Mouse (Mus musculus) MEL (cell line): ENCODE results near the gene Olfr38. TPM values are rescaled to one million over a fixed set of nuclear protein-coding genes. Genes with fewer than 3 reads are reported as not detected.
A peak's percentile ranks its signal among the peaks of the same experiment; 100 is the strongest.

ENCODE experiments used
- DNase-seq: peaks from one replicate; pipeline ENCODE4 v3.0.0; 2011; ENCODE audit warnings: low read depth, low spot score
- H3K27ac ChIP-seq: 2 replicates; pipeline ENCODE4 v1.5.1; 2012; ENCODE audit warnings: low read depth, mild to moderate bottlenecking, control low read depth, low read length, moderate library complexity; ENCODE audit not compliant: control insufficient read depth
- H3K27me3 ChIP-seq, 2 experiments: fragments of 150-350 bp in 1 of 2; sonication (generic) in 1 of 2; 2 replicates each; pipeline ENCODE4 v1.6.1; 2012; ENCODE audit warnings: low read length in 2 of 2, mild to moderate bottlenecking in 2 of 2, improper control_type of control experiment in 1 of 2, moderate library complexity in 1 of 2; ENCODE audit not compliant: insufficient read depth in 2 of 2, control insufficient read depth in 1 of 2
- H3K36me3 ChIP-seq, 2 experiments: 2 replicates each; pipeline ENCODE4 v1.6.1; 2012 to 2014; ENCODE audit warnings: low read length in 2 of 2, improper control_type of control experiment in 1 of 2, inconsistent platforms in 1 of 2, mild to moderate bottlenecking in 1 of 2; ENCODE audit not compliant: insufficient read depth in 2 of 2, control insufficient read depth in 1 of 2
- H3K4me1 ChIP-seq, 2 experiments: fragments of 150-350 bp in 1 of 2; sonication (generic) in 1 of 2; 2 replicates each; pipeline ENCODE4 v1.6.1; 2012; ENCODE audit warnings: low read length in 2 of 2, improper control_type of control experiment in 1 of 2, mild to moderate bottlenecking in 1 of 2; ENCODE audit not compliant: insufficient read depth in 2 of 2, control insufficient read depth in 1 of 2
- H3K4me3 ChIP-seq, 2 experiments: fragments of 150-350 bp in 1 of 2; sonication (generic) in 1 of 2; 2 replicates each; pipeline ENCODE4 v1.5.1; 2012; ENCODE audit warnings: low read depth in 2 of 2, low read length in 2 of 2, mild to moderate bottlenecking in 2 of 2, moderate library complexity in 2 of 2, control low read depth in 1 of 2, improper control_type of control experiment in 1 of 2; ENCODE audit not compliant: control insufficient read depth in 1 of 2, insufficient read depth in 1 of 2
- H3K79me2 ChIP-seq: 2 replicates; pipeline ENCODE4 v1.6.1; 2012; ENCODE audit warnings: mild to moderate bottlenecking, low read length, moderate library complexity; ENCODE audit not compliant: control insufficient read depth, poor library complexity, insufficient read depth
- H3K9ac ChIP-seq: 2 replicates; pipeline ENCODE4 v1.6.1; 2012; ENCODE audit warnings: low read depth, mild to moderate bottlenecking, control low read depth, low read length, moderate library complexity; ENCODE audit not compliant: control insufficient read depth, poor library complexity, severe bottlenecking
- H3K9me3 ChIP-seq: fragments of 150-350 bp; sonication (generic); replicated peaks from 2 replicates; pipeline ENCODE4 v1.6.1; 2012; ENCODE audit warnings: mild to moderate bottlenecking, low read length, improper control_type of control experiment, moderate library complexity; ENCODE audit not compliant: insufficient read depth
- BHLHE40 ChIP-seq: IDR thresholded peaks from 2 replicates; pipeline ENCODE4 v1.6.1; 2012; ENCODE audit warnings: low read depth, mild to moderate bottlenecking, inconsistent platforms, low read length, improper control_type of control experiment, borderline replicate concordance
- CHD2 ChIP-seq: IDR thresholded peaks from 2 replicates; pipeline ENCODE4 v1.6.1; 2011; ENCODE audit warnings: low read length, improper control_type of control experiment
- E2F4 ChIP-seq: IDR thresholded peaks from 2 replicates; pipeline ENCODE4 v1.6.1; 2011; ENCODE audit warnings: low read depth, low read length, improper control_type of control experiment, borderline replicate concordance
- EP300 ChIP-seq, 2 experiments: IDR thresholded peaks; 2 replicates each; pipeline ENCODE4 v1.6.1; 2011; ENCODE audit warnings: improper control_type of control experiment in 2 of 2, low read length in 2 of 2, low read depth in 1 of 2, mild to moderate bottlenecking in 1 of 2
- ETS1 ChIP-seq: IDR thresholded peaks from 2 replicates; pipeline ENCODE4 v1.6.1; 2012; ENCODE audit warnings: low read depth, mild to moderate bottlenecking, inconsistent platforms, low read length, improper control_type of control experiment, moderate library complexity
- GABPA ChIP-seq: IDR thresholded peaks from 2 replicates; pipeline ENCODE4 v1.6.1; 2012; ENCODE audit warnings: low read depth, mild to moderate bottlenecking, inconsistent platforms, low read length, improper control_type of control experiment, moderate library complexity
- GATA1 ChIP-seq: IDR thresholded peaks from 2 replicates; pipeline ENCODE4 v1.6.1; 2011; ENCODE audit warnings: low read depth, low read length, improper control_type of control experiment
- HCFC1 ChIP-seq: IDR thresholded peaks from 2 replicates; pipeline ENCODE4 v1.6.1; 2012; ENCODE audit warnings: low read depth, mild to moderate bottlenecking, inconsistent platforms, low read length, improper control_type of control experiment, moderate library complexity
- JUND ChIP-seq: IDR thresholded peaks from 2 replicates; pipeline ENCODE4 v1.6.1; 2011; ENCODE audit warnings: low read depth, mild to moderate bottlenecking, improper control_type of control experiment, low read length
- MAFK ChIP-seq: IDR thresholded peaks from 2 replicates; pipeline ENCODE4 v1.6.1; 2011; ENCODE audit warnings: low read depth, mild to moderate bottlenecking, low read length, improper control_type of control experiment, borderline replicate concordance
- MAZ ChIP-seq: IDR thresholded peaks from 2 replicates; pipeline ENCODE4 v1.6.1; 2012; ENCODE audit warnings: low read depth, mild to moderate bottlenecking, inconsistent platforms, low read length, improper control_type of control experiment
- MEF2A ChIP-seq: IDR thresholded peaks from 2 replicates; pipeline ENCODE4 v1.6.1; 2014; ENCODE audit warnings: low read depth, mild to moderate bottlenecking, inconsistent platforms, low read length, improper control_type of control experiment; ENCODE audit not compliant: poor library complexity, insufficient replicate concordance, severe bottlenecking; ENCODE audit errors: extremely low read depth
- MYB ChIP-seq: IDR thresholded peaks from 2 replicates; pipeline ENCODE4 v1.6.1; 2011; ENCODE audit warnings: mild to moderate bottlenecking, low read depth, low read length, improper control_type of control experiment
- MYC ChIP-seq: IDR thresholded peaks from 2 replicates; pipeline ENCODE4 v1.6.1; 2011; ENCODE audit warnings: low read depth, mild to moderate bottlenecking, low read length, improper control_type of control experiment, moderate library complexity
- NELFE ChIP-seq: IDR thresholded peaks from 2 replicates; pipeline ENCODE4 v1.6.1; 2011; ENCODE audit warnings: low read depth, low read length, improper control_type of control experiment
- POLR2A ChIP-seq, 2 experiments: IDR thresholded peaks; 2 replicates each; pipeline ENCODE4 v1.6.1; 2011 to 2012; ENCODE audit warnings: low read length in 2 of 2, mild to moderate bottlenecking in 2 of 2, control low read depth in 1 of 2, improper control_type of control experiment in 1 of 2, low read depth in 1 of 2, moderate library complexity in 1 of 2; ENCODE audit not compliant: control insufficient read depth in 1 of 2, insufficient read depth in 1 of 2, poor library complexity in 1 of 2
- POLR2AphosphoS2 ChIP-seq: IDR thresholded peaks from 2 replicates; pipeline ENCODE4 v1.6.1; 2011; ENCODE audit warnings: low read length, improper control_type of control experiment
- SIN3A ChIP-seq: IDR thresholded peaks from 2 replicates; pipeline ENCODE4 v1.6.1; 2012; ENCODE audit warnings: low read length, improper control_type of control experiment, inconsistent platforms
- TAL1 ChIP-seq: IDR thresholded peaks from 2 replicates; pipeline ENCODE4 v1.6.1; 2012; ENCODE audit warnings: mild to moderate bottlenecking, inconsistent platforms, low read length, moderate library complexity, mixed read lengths
- TBP ChIP-seq: IDR thresholded peaks from 2 replicates; pipeline ENCODE4 v1.8.0; 2011; ENCODE audit warnings: low read depth, low read length, improper control_type of control experiment
- TCF12 ChIP-seq: IDR thresholded peaks from 2 replicates; pipeline ENCODE4 v1.6.1; 2014; ENCODE audit warnings: low read depth, mild to moderate bottlenecking, inconsistent platforms, low read length, improper control_type of control experiment, moderate library complexity
- UBTF ChIP-seq: IDR thresholded peaks from 2 replicates; pipeline ENCODE4 v1.6.1; 2012; ENCODE audit warnings: low read depth, mild to moderate bottlenecking, inconsistent platforms, low read length, improper control_type of control experiment, moderate library complexity, borderline replicate concordance; ENCODE audit not compliant: insufficient read depth
- USF1 ChIP-seq: IDR thresholded peaks from 2 replicates; pipeline ENCODE4 v1.6.1; 2014; ENCODE audit warnings: low read depth, mild to moderate bottlenecking, inconsistent platforms, low read length, improper control_type of control experiment, moderate library complexity
- ZC3H11A ChIP-seq: IDR thresholded peaks from 2 replicates; pipeline ENCODE4 v1.6.1; 2012; ENCODE audit warnings: low read depth, mild to moderate bottlenecking, inconsistent platforms, low read length, improper control_type of control experiment
- ZMIZ1 ChIP-seq: IDR thresholded peaks from 2 replicates; pipeline ENCODE4 v1.6.1; 2012; ENCODE audit warnings: low read depth, mild to moderate bottlenecking, inconsistent platforms, low read length, improper control_type of control experiment, moderate library complexity
- polyA plus RNA-seq, 2 experiments: library from polyadenylated mRNA; stranded (reverse) in 1 of 2; unstranded in 1 of 2; fragments of >175 nt in 1 of 2; fragments of >200 nt in 1 of 2; gene quantifications; 2 replicates each; pipeline versions ENCODE4 v1.2.1 to v1.2.4; 2012; ENCODE audit warnings: low replicate concordance in 2 of 2, low read depth in 1 of 2; ENCODE audit not compliant: insufficient read length in 2 of 2, insufficient read depth in 1 of 2, missing spikeins in 1 of 2
- total RNA-seq: library from RNA; depleted of rRNA; stranded (reverse); fragments of 300-350 nt; gene quantifications from 2 replicates; pipeline ENCODE4 v1.2.3, GENCODE M21; 2012

Olfr38 gene
- total and polyA plus RNA-seq, 3 experiments = not detected

GRCm38 (mm10) chr6:42747846-42748245 is 8.4 kb upstream of the Olfr38 start:
- no peaks in the 10 kb centered on the region for H3K4me1 ChIP-seq
- no peak overlapping the region for H3K4me3 ChIP-seq
- no peak overlapping the region for H3K27ac ChIP-seq
- no peaks in the 10 kb centered on the region for H3K9me3 ChIP-seq
- no peaks in the 10 kb centered on the region for H3K79me2 ChIP-seq
- DNase-seq = no peak
- TF ChIP-seq POLR2A (IDR thresholded peaks at IDR 0.05; ENCODE audit: control insufficient read depth in 1 of 2, insufficient read depth in 1 of 2, low read depth in 1 of 2, low read length in 2 of 2, poor library complexity in 1 of 2) = no peak
- no peak for TF ChIP-seq JUND
- TF ChIP-seq MEF2A = no peak
- no peak for TF ChIP-seq GABPA
- no peak for TF ChIP-seq USF1
- TF ChIP-seq EP300 (IDR thresholded peaks at IDR 0.05; ENCODE audit: low read depth in 1 of 2, low read length in 2 of 2) = no peak
- TF ChIP-seq POLR2AphosphoS2 = no peak
- TF ChIP-seq TCF12 = no peak
- no peak for TF ChIP-seq ETS1
- no peak for TF ChIP-seq SIN3A
- TF ChIP-seq MAZ = no peak
- TF ChIP-seq TBP = no peak
- TF ChIP-seq, all 39 proteins: peak for 0
- no peak overlapping the region for H3K9ac ChIP-seq
- no peaks in the 10 kb centered on the region for H3K36me3 ChIP-seq
- H3K27me3 ChIP-seq = no peaks in the 10 kb centered on the region

- H3K9me3 ChIP-seq = no peaks in the 10 kb centered on the region
- TF ChIP-seq MAFK = peak; percentile 38; the same call in 1 of the 2 replicates
- no peak for TF ChIP-seq ZMIZ1
- no peak overlapping the region for H3K27ac ChIP-seq
- H3K4me1 ChIP-seq = no peaks in the 10 kb centered on the region
- no peaks in the 10 kb centered on the region for H3K36me3 ChIP-seq
- H3K9ac ChIP-seq = no peak overlapping the region
- H3K27me3 ChIP-seq = no peaks in the 10 kb centered on the region
- DNase-seq = no peak
- no peaks in the 10 kb centered on the region for H3K79me2 ChIP-seq
- no peak overlapping the region for H3K4me3 ChIP-seq
Measured at GRCm38 (mm10) chr6:42777066-42777465, 20.9 kb downstream of the Olfr38 start.

GRCm38 (mm10) chr6:42784793-42785192 is 28.6 kb downstream of the Olfr38 start, which contains the start of gene Olfr452:
Gene Olfr452 (plus strand): TSS chr6:42785093.
- Histone ChIP-seq H3K27me3 (no peaks in the 10 kb centered on the region), H3K9ac (no peak within 1 kb of the TSS), H3K4me1 (no peaks in the 10 kb centered on the region), H3K36me3 (no peaks in the 10 kb centered on the region), H3K79me2 (no peaks in the 10 kb centered on the region), H3K27ac (no peak within 1 kb of the TSS), H3K4me3 (no peak within 1 kb of the TSS), H3K9me3 (no peaks in the 10 kb centered on the region)
- no peak for DNase-seq
- TF ChIP-seq E2F4 (no peak), ETS1 (no peak), CHD2 (no peak), BHLHE40 (no peak), TAL1 (no peak), MYB (no peak), ZC3H11A (no peak), HCFC1 (no peak), USF1 (no peak), UBTF (no peak), POLR2A (IDR thresholded peaks at IDR 0.05; ENCODE audit: control insufficient read depth in 1 of 2, insufficient read depth in 1 of 2, low read depth in 1 of 2, low read length in 2 of 2, poor library complexity in 1 of 2) (no peak), JUND (no peak), MYC (no peak), GATA1 (no peak), NELFE (no peak), TBP (no peak), EP300 (IDR thresholded peaks at IDR 0.05; ENCODE audit: low read depth in 1 of 2, low read length in 2 of 2) (no peak)
